Mouse (Mus musculus) layer of hippocampus, postnatal 10 days (tissue): ENCODE results near the gene Vmn2r95. TPM values are rescaled to one million over a fixed set of nuclear protein-coding genes. Genes with fewer than 3 reads are reported as not detected.
"Not testable (repeated sequence)": the region's sequence is repeated elsewhere in the genome, so short reads cannot be mapped to it uniquely, and the experiment has no call there.

ENCODE experiments used
- DNase-seq, 2 experiments: peaks; one replicate each; pipeline ENCODE4 v3.0.0; 2021; ENCODE audit warnings: low spot score in 2 of 2
- long read RNA-seq: library from polyadenylated mRNA; stranded (forward); transcript quantifications from one replicate; pipeline ENCODE4 v2.0.0, GENCODE M21; 2023
- total RNA-seq, 2 experiments: library from RNA; stranded (reverse); gene quantifications; 2 replicates each; pipeline ENCODE4 v1.2.3; 2021

Vmn2r95 gene
- total RNA-seq = not detected
- long read RNA-seq = 0 reads

DNA sequence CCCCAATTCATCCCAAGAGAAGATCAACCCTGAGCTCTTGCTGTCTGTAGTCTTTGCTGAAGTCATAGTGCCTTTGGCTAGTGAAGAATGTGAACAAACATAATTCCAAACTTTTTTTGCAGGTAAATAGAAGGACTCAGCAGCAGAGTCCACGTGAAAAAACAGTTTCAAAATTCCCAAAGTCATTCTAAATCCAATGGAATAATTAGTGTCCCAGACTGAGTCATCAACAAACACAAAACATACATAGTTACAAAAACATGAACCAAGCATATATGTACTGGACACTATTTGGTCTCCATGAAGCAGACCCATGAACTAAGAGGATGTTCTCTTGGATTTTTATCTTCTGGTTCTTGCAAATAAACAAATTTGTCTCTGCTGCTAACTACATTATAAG is at the start of gene Vmn2r95:
Vmn2r95 (plus strand) TSS at position 301 of the 400 bp plus-strand sequence.
- no peak for DNase-seq

DNA sequence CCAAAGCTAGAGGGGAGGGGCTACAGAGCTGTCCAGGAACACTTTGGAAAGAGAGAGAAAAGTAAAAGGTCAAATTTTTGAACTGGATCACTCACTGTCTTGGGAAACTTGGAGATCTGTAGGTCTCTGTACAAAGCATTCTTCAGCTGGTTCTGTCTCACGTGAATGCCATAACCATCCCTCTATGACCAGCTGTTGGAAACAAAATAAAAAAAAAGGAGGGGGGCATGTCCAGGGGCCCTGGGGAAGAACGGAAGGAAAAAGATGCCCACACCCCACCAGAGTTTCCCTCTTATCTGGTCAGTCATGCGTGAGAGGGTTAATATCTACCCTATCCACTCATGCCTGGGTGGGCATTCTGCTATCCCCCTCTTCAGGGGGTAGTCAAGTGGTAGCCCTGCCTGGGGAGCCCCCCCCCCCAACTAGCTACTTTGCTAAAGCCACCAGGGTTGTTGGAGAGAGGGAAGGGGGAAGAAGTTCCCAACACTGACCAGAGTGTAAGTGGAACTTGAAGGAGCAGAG is 31.8 kb downstream of the Vmn2r95 start:
- no peak for DNase-seq

DNA sequence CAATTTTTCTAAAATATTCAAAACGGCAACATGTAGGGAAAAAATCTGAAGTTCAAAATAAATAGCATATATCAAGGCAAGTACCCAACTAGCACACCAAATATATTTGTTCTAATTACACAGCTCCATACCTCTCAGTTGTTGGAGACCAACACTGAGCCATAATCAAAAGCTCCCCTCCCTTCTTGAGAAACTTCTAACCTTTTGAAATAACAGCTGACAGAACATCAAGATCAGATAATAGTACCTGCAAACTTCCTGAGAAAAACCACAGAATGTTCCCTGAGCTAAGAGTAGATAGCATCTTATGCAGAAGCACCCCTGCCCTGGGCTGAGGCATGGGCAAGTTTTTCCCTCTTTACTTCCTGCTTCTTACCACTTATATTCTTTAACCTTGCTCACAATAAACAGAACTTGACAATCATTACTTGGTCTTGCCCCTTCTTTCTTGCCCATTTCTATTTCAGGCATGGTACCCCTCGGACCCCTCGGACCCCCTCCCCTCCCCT is 34.3 kb downstream of the Vmn2r95 start:
- not testable (repeated sequence) for DNase-seq

DNA sequence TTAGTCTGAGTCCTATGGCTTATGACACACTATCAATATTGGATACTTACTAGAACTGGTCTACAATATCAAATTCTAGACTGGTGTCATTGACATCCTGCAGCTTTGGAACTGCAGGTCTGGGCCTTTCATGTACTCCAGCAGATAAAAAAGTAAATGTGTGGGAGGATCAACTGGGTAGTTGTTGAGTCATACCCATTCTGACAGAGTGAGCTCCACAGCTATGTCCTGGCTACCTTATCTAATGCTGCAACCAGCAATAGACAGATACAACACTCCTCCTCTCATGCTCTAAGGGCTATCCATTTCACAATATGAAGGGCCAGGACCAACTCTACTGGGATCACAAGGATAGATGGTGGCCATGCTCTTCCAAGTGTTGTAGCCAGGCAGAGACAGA is 38.8 kb downstream of the Vmn2r95 start:
- DNase-seq = no peak

DNA sequence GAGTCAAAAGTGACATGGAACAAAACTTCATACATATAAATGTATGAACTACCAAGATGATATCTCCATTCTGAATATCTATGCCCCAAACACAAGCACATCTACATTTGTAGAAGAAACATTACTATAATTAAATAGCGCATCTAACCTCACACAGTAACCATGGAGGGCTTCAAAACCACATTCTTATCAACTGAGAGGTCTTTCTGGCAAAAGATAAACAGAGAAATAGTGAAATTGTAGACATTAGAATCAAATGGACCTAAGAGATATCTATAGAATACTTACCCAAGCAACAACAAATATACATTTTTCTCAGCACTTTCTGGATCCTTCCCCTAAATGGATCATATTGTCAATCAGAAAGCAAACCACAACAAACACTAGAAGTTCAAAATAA is 56.0 kb downstream of the Vmn2r95 start:
- DNase-seq = no peak

Other genes starting within 250 kb of the Vmn2r95 start
- gene Vmn2r94, start 146.3 kb upstream of the Vmn2r95 start, total RNA-seq = not detected
- not detected for gene Vmn2r93, start 126.0 kb upstream of the Vmn2r95 start, total RNA-seq
- gene Vmn2r96, start 149.1 kb downstream of the Vmn2r95 start, total RNA-seq = not detected